Mouse (Mus musculus) small intestine, adult 2 months (tissue): ENCODE measurements around the gene Trp53.
"Not testable (repeated sequence)": the region's sequence is repeated elsewhere in the genome, so short reads cannot be mapped to it uniquely, and the experiment has no call there.

Experiments
- CTCF ChIP-seq: fragments of 200-500 bp; IDR thresholded peaks from 2 replicates; pipeline ENCODE4 v1.5.1; 2012; ENCODE audit warnings: low read depth, mild to moderate bottlenecking, control low read depth, inconsistent platforms, low read length, moderate library complexity, mixed read lengths; ENCODE audit not compliant: insufficient replicate concordance, insufficient read length; ENCODE audit errors: extremely low read depth
- POLR2A ChIP-seq: fragments of 200-500 bp; IDR thresholded peaks from 2 replicates; pipeline ENCODE4 v1.6.1; 2012; ENCODE audit warnings: low read depth, mild to moderate bottlenecking, control low read depth, inconsistent platforms, low read length, moderate library complexity

DNA sequence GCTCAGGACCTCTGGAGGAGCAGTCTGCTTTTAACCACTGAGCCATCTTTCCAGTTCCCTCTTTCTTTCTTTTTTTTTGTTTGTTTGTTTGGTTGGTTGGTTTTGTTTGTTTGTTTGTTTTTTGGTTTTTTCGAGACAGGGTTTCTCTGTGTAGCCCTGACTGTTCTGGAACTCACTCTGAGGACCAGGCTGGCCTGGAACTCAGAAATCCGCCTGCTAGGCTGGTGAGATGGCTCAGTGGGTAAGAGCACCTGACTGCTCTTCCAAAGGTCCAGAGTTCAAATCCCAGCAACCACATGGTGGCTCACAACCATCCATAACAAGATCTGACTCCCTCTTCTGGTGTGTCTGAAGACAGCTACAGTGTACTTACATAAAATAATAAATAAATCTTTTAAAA, 44.2 kb downstream of the Trp53 start:
- TF ChIP-seq CTCF, POLR2A: not testable (repeated sequence)
